Mouse (Mus musculus) midbrain, embryonic 14.5 days (tissue): ENCODE results near the gene Lgmn. TPM values are rescaled to one million over a fixed set of nuclear protein-coding genes. Genes with fewer than 3 reads are reported as not detected.

Source experiments
- ATAC-seq: fragments of 200-750 bp; cut with Nextera tagmentation; 2 replicates; pipeline ENCODE4 v1.8.0; 2017; ENCODE audit warnings: moderate number of reproducible peaks, moderate library complexity; ENCODE audit not compliant: low FRiP score, low TSS enrichment
- DNase-seq: peaks from one replicate; pipeline ENCODE4 v3.0.0-alpha.2; 2015
- H3K27ac ChIP-seq: fragments of 300-500 bp; sonication (generic); replicated peaks from 2 replicates; pipeline ENCODE4 v1.5.1; 2014; ENCODE audit warnings: mild to moderate bottlenecking, low read depth, low read length, moderate library complexity
- H3K27me3 ChIP-seq: fragments of 300-500 bp; sonication (generic); 2 replicates; pipeline ENCODE4 v1.6.1; 2014; ENCODE audit warnings: low read length, control low read depth, mixed read lengths; ENCODE audit not compliant: control insufficient read depth, insufficient read depth
- H3K36me3 ChIP-seq: fragments of 300-500 bp; sonication (generic); 2 replicates; pipeline ENCODE4 v1.6.1; 2014; ENCODE audit warnings: low read length, control low read depth; ENCODE audit not compliant: control insufficient read depth, insufficient read depth
- H3K4me1 ChIP-seq: fragments of 300-500 bp; sonication (generic); 2 replicates; pipeline ENCODE4 v1.6.1; 2014; ENCODE audit warnings: mild to moderate bottlenecking, antibody characterized with exemption, low read length, control low read depth; ENCODE audit not compliant: control insufficient read depth, insufficient read depth
- H3K4me2 ChIP-seq: fragments of 300-500 bp; sonication (generic); 2 replicates; pipeline ENCODE4 v1.6.1; 2014; ENCODE audit warnings: mild to moderate bottlenecking, low read length, moderate library complexity
- H3K4me3 ChIP-seq: fragments of 300-500 bp; sonication (generic); replicated peaks from 2 replicates; pipeline ENCODE4 v1.5.1; 2014; ENCODE audit warnings: low read depth, low read length
- H3K9ac ChIP-seq: fragments of 300-500 bp; sonication (generic); replicated peaks from 2 replicates; pipeline ENCODE4 v1.6.1; 2014; ENCODE audit warnings: mild to moderate bottlenecking, low read length, moderate library complexity
- H3K9me3 ChIP-seq: fragments of 300-500 bp; sonication (generic); 2 replicates; pipeline ENCODE4 v1.6.1; 2016; ENCODE audit warnings: low read length, control low read depth, mixed read lengths; ENCODE audit not compliant: control insufficient read depth
- WGBS: fragments of 180-500 bp; shearing (Covaris S2); extraction: QIAGEN DNeasy Blood & Tissue Kit; methylation state at CpG from one replicate; pipeline ENCODE4 v1.1.7; 2014; 5-methylcytosine and 5-hydroxymethylcytosine counted together
- polyA plus RNA-seq: library from polyadenylated mRNA; unstranded; fragments of >200 nt; fragmentation: Nextera tagmentation; extraction: Ambion mirVana; gene quantifications from 2 replicates; pipeline ENCODE4 v1.2.1, GENCODE M21; 2014

Gene Lgmn
- polyA plus RNA-seq, 1 experiment from 2014 or later = 81.5 TPM

GRCm38 (mm10) chr12:102369488-102370235 lies 70.0 kb downstream of the Lgmn start:
- Histone ChIP-seq H3K27ac (no peak overlapping the region), H3K9ac (no peak overlapping the region), H3K36me3 (no peaks in the 10 kb centered on the region), H3K4me3 (no peak overlapping the region), H3K27me3 (no peaks in the 10 kb centered on the region), H3K4me1 (no peaks in the 10 kb centered on the region), H3K4me2 (no peak overlapping the region), H3K9me3 (no peaks in the 10 kb centered on the region)
- no peak for ATAC-seq
- DNase-seq = no peak
- 86% methylated on average over 22 of the region's 22 CpGs for WGBS

- Histone ChIP-seq H3K4me2 (no peak overlapping the region), H3K27ac (no peak overlapping the region), H3K4me1 (no peaks in the 10 kb centered on the region), H3K9me3 (no peaks in the 10 kb centered on the region), H3K9ac (no peak overlapping the region), H3K36me3 (no peaks in the 10 kb centered on the region), H3K27me3 (no peaks in the 10 kb centered on the region), H3K4me3 (no peak overlapping the region)
- DNase-seq (no peak), ATAC-seq (no peak)
- WGBS = 85% methylated on average over 14 of the region's 14 CpGs
These were observed 71.1 kb downstream of the Lgmn start for GRCm38 (mm10) chr12:102368556-102368955.

GRCm38 (mm10) chr12:102368066-102368465 lies 71.5 kb downstream of the Lgmn start:
- no peak overlapping the region for H3K4me2 ChIP-seq
- H3K4me3 ChIP-seq = no peak overlapping the region
- WGBS = 82% methylated on average over 7 of the region's 7 CpGs
- H3K27me3 ChIP-seq = no peaks in the 10 kb centered on the region
- H3K27ac ChIP-seq = no peak overlapping the region
- H3K9ac ChIP-seq = no peak overlapping the region
- H3K36me3 ChIP-seq = no peaks in the 10 kb centered on the region
- no peaks in the 10 kb centered on the region for H3K4me1 ChIP-seq
- ATAC-seq (no peak), DNase-seq (no peak)
- no peaks in the 10 kb centered on the region for H3K9me3 ChIP-seq

- no peak for ATAC-seq
- 87% methylated on average over 3 of the region's 3 CpGs for WGBS
- no peaks in the 10 kb centered on the region for H3K9me3 ChIP-seq
- no peaks in the 10 kb centered on the region for H3K4me1 ChIP-seq
- no peak overlapping the region for H3K9ac ChIP-seq
- no peak overlapping the region for H3K4me3 ChIP-seq
- H3K27ac ChIP-seq = no peak overlapping the region
- no peaks in the 10 kb centered on the region for H3K27me3 ChIP-seq
- H3K36me3 ChIP-seq = no peaks in the 10 kb centered on the region
- no peak for DNase-seq
- no peak overlapping the region for H3K4me2 ChIP-seq
These were observed 72.5 kb downstream of the Lgmn start for GRCm38 (mm10) chr12:102367075-102367474.

- Histone ChIP-seq H3K4me2 (no peak overlapping the region), H3K9ac (no peak overlapping the region), H3K4me3 (no peak overlapping the region), H3K27ac (no peak overlapping the region), H3K4me1 (no peaks in the 10 kb centered on the region), H3K27me3 (no peaks in the 10 kb centered on the region), H3K36me3 (no peaks in the 10 kb centered on the region), H3K9me3 (no peaks in the 10 kb centered on the region)
- ATAC-seq (no peak), DNase-seq (no peak)
- 89% methylated on average over 9 of the region's 9 CpGs for WGBS
These were observed 73.3 kb downstream of the Lgmn start for GRCm38 (mm10) chr12:102366126-102366816.

GRCm38 (mm10) chr12:102365016-102365415 lies 74.6 kb downstream of the Lgmn start:
- Histone ChIP-seq H3K4me1 (no peaks in the 10 kb centered on the region), H3K4me2 (no peak overlapping the region), H3K4me3 (no peak overlapping the region), H3K27me3 (no peaks in the 10 kb centered on the region), H3K9ac (no peak overlapping the region), H3K9me3 (no peaks in the 10 kb centered on the region), H3K36me3 (no peaks in the 10 kb centered on the region), H3K27ac (no peak overlapping the region)
- whole genome bisulfite sequencing = 94% methylated on average over 7 of the region's 7 CpGs
- DNase-seq (no peak), ATAC-seq (no peak)

- H3K36me3 ChIP-seq = no peaks in the 10 kb centered on the region
- H3K9me3 ChIP-seq = no peaks in the 10 kb centered on the region
- H3K27me3 ChIP-seq = no peaks in the 10 kb centered on the region
These were observed 78.1 kb downstream of the Lgmn start for GRCm38 (mm10) chr12:102361189-102362161.

GRCm38 (mm10) chr12:102359390-102359789 lies 80.2 kb downstream of the Lgmn start:
- no peak for ATAC-seq
- WGBS = 91% methylated on average over 4 of the region's 4 CpGs

More at GRCm38 (mm10) chr12:102361189-102362161, 78.1 kb downstream of the Lgmn start:
- H3K4me1 ChIP-seq = no peaks in the 10 kb centered on the region
- no peak overlapping the region for H3K27ac ChIP-seq
- 87% methylated on average over 10 of the region's 10 CpGs for WGBS
- ATAC-seq (no peak), DNase-seq (no peak)
- H3K4me2 ChIP-seq = no peak overlapping the region
- H3K4me3 ChIP-seq = no peak overlapping the region
- no peak overlapping the region for H3K9ac ChIP-seq

More at GRCm38 (mm10) chr12:102359390-102359789, 80.2 kb downstream of the Lgmn start:
- Histone ChIP-seq H3K36me3 (no peaks in the 10 kb centered on the region), H3K4me3 (no peak overlapping the region), H3K4me1 (no peaks in the 10 kb centered on the region), H3K9ac (no peak overlapping the region), H3K9me3 (no peaks in the 10 kb centered on the region), H3K27ac (no peak overlapping the region), H3K4me2 (no peak overlapping the region), H3K27me3 (no peaks in the 10 kb centered on the region)
- no peak for DNase-seq
